Mouse (Mus musculus) hindbrain, embryonic 14.5 days (tissue): ENCODE measurements around the gene Trnp1. TPM values are rescaled to one million over a fixed set of nuclear protein-coding genes. Genes with fewer than 3 reads are reported as not detected.

Experiments used
- ATAC-seq: fragments of 200-750 bp; cut with Nextera tagmentation; 2 replicates; pipeline ENCODE4 v1.8.0; 2017; ENCODE audit warnings: moderate number of reproducible peaks, mild to moderate bottlenecking, moderate TSS enrichment, moderate library complexity; ENCODE audit not compliant: low FRiP score
- DNase-seq: peaks from one replicate; pipeline ENCODE4 v3.0.0-alpha.2; 2015; ENCODE audit warnings: low spot score
- H3K27ac ChIP-seq: fragments of 300-500 bp; sonication (generic); 2 replicates; pipeline ENCODE4 v1.5.1; 2014; ENCODE audit warnings: mild to moderate bottlenecking, moderate library complexity
- H3K27me3 ChIP-seq: fragments of 300-500 bp; sonication (generic); 2 replicates; pipeline ENCODE4 v1.6.1; 2014; ENCODE audit warnings: mild to moderate bottlenecking, low read length, mixed read lengths; ENCODE audit not compliant: control insufficient read depth, insufficient read depth
- H3K36me3 ChIP-seq: fragments of 300-500 bp; sonication (generic); replicated peaks from 2 replicates; pipeline ENCODE4 v1.6.1; 2014; ENCODE audit not compliant: control insufficient read depth, insufficient read depth
- H3K4me1 ChIP-seq: fragments of 300-500 bp; sonication (generic); replicated peaks from 2 replicates; pipeline ENCODE4 v1.6.1; 2014; ENCODE audit warnings: antibody characterized with exemption, low read length, mixed read lengths; ENCODE audit not compliant: control insufficient read depth, insufficient read depth
- H3K4me2 ChIP-seq: fragments of 300-500 bp; sonication (generic); replicated peaks from 2 replicates; pipeline ENCODE4 v1.6.1; 2014; ENCODE audit warnings: mild to moderate bottlenecking, moderate library complexity
- H3K4me3 ChIP-seq: fragments of 300-500 bp; sonication (generic); replicated peaks from 2 replicates; pipeline ENCODE4 v1.5.1; 2014; ENCODE audit warnings: mild to moderate bottlenecking, low read length
- H3K9ac ChIP-seq: fragments of 300-500 bp; sonication (generic); 2 replicates; pipeline ENCODE4 v1.6.1; 2014
- H3K9me3 ChIP-seq: fragments of 300-500 bp; sonication (generic); 2 replicates; pipeline ENCODE4 v1.6.1; 2016; ENCODE audit warnings: low read length; ENCODE audit not compliant: control insufficient read depth
- WGBS: fragments of 180-500 bp; shearing (Covaris S2); extraction: QIAGEN DNeasy Blood & Tissue Kit; methylation state at CpG from one replicate; pipeline ENCODE4 v1.1.7; 2014; 5-methylcytosine and 5-hydroxymethylcytosine counted together
- polyA plus RNA-seq: library from polyadenylated mRNA; unstranded; fragments of >200 nt; fragmentation: Nextera tagmentation; extraction: Ambion mirVana; gene quantifications from 2 replicates; pipeline ENCODE4 v1.2.1, GENCODE M21; 2014

Trnp1 gene
- 12.3 and 14.8 TPM in 2 replicates for polyA plus RNA-seq

- no peaks in the 10 kb centered on the region for H3K36me3 ChIP-seq
- H3K4me1 ChIP-seq = peaks cover 13% of the 10 kb centered on the region; the same call in 1 of the 2 replicates
- DNase-seq (peak; percentile 83), ATAC-seq (peak; percentile 84)
- no peaks in the 10 kb centered on the region for H3K9me3 ChIP-seq
- H3K27ac ChIP-seq = no peak within 1 kb of the TSS
- peak within 1 kb of the TSS; percentile 69 for H3K9ac ChIP-seq
- WGBS = under 1% methylated on average over 47 of the region's 53 CpGs
- H3K4me2 ChIP-seq = peak within 1 kb of the TSS; percentile 78
- peak within 1 kb of the TSS; percentile 48 for H3K4me3 ChIP-seq
- peaks cover 71% of the 10 kb centered on the region for H3K27me3 ChIP-seq
Observed at GRCm38 (mm10) chr4:133498160-133498724, at the start of gene Trnp1. Gene Trnp1 (minus strand): TSS chr4:133498550.

- Histone ChIP-seq H3K4me2 (peak within 1 kb of the TSS; percentile 96), H3K9ac (peak within 1 kb of the TSS; percentile 72), H3K4me1 (peaks cover 8% of the 10 kb centered on the region), H3K9me3 (no peaks in the 10 kb centered on the region), H3K36me3 (peaks cover 23% of the 10 kb centered on the region), H3K27me3 (no peaks in the 10 kb centered on the region), H3K4me3 (peak within 1 kb of the TSS; percentile 82), H3K27ac (peak within 1 kb of the TSS; percentile 74)
- under 1% methylated on average over 67 of the region's 77 CpGs for WGBS
- DNase-seq (peak; percentile 95), ATAC-seq (peak; percentile 99)
Observed at GRCm38 (mm10) chr4:133545272-133546231, 47.2 kb upstream of the Trnp1 start, which contains the start of gene Nudc. Gene Nudc (minus strand): TSS chr4:133545996.

GRCm38 (mm10) chr4:133536652-133537051 is 38.3 kb upstream of the Trnp1 start:
- ATAC-seq (no peak), DNase-seq (no peak)
- no peaks in the 10 kb centered on the region for H3K27me3 ChIP-seq
- 91% methylated on average over 5 of the region's 5 CpGs for WGBS
- no peaks in the 10 kb centered on the region for H3K9me3 ChIP-seq
- no peak overlapping the region for H3K4me3 ChIP-seq
- no peak overlapping the region for H3K4me2 ChIP-seq
- H3K27ac ChIP-seq = no peak overlapping the region
- peaks cover 95% of the 10 kb centered on the region for H3K36me3 ChIP-seq
- no peaks in the 10 kb centered on the region for H3K4me1 ChIP-seq
- no peak overlapping the region for H3K9ac ChIP-seq

- Histone ChIP-seq H3K27ac (no peak overlapping the region), H3K27me3 (no peaks in the 10 kb centered on the region), H3K4me2 (no peak overlapping the region), H3K9me3 (no peaks in the 10 kb centered on the region), H3K4me1 (no peaks in the 10 kb centered on the region), H3K4me3 (no peak overlapping the region), H3K9ac (no peak overlapping the region), H3K36me3 (peaks cover 97% of the 10 kb centered on the region)
- ATAC-seq (no peak), DNase-seq (no peak)
- WGBS = 92% methylated on average over 3 of the region's 3 CpGs
Observed at GRCm38 (mm10) chr4:133536081-133536480, 37.7 kb upstream of the Trnp1 start.

- no peaks in the 10 kb centered on the region for H3K4me1 ChIP-seq
- H3K36me3 ChIP-seq = peaks cover 93% of the 10 kb centered on the region
- H3K9me3 ChIP-seq = no peaks in the 10 kb centered on the region
- H3K27me3 ChIP-seq = no peaks in the 10 kb centered on the region
- no peak overlapping the region for H3K4me2 ChIP-seq
- no peak overlapping the region for H3K9ac ChIP-seq
- no peak overlapping the region for H3K27ac ChIP-seq
- no peak for DNase-seq
- no peak overlapping the region for H3K4me3 ChIP-seq
- 84% methylated on average over 3 of the region's 3 CpGs for WGBS
- ATAC-seq = no peak
Observed at GRCm38 (mm10) chr4:133532777-133533176, 34.4 kb upstream of the Trnp1 start.

GRCm38 (mm10) chr4:133527788-133528187 is 29.4 kb upstream of the Trnp1 start:
- Histone ChIP-seq H3K9ac (no peak overlapping the region), H3K27me3 (no peaks in the 10 kb centered on the region), H3K36me3 (peaks cover 47% of the 10 kb centered on the region), H3K4me2 (no peak overlapping the region), H3K27ac (no peak overlapping the region), H3K4me3 (no peak overlapping the region), H3K4me1 (no peaks in the 10 kb centered on the region), H3K9me3 (no peaks in the 10 kb centered on the region)
- DNase-seq = no peak
- ATAC-seq = no peak
- 71% methylated on average over 16 of the region's 16 CpGs for WGBS

- no peaks in the 10 kb centered on the region for H3K9me3 ChIP-seq
- no peak overlapping the region for H3K4me2 ChIP-seq
- WGBS = 77% methylated on average over 2 of the region's 2 CpGs
- no peaks in the 10 kb centered on the region for H3K4me1 ChIP-seq
- H3K27ac ChIP-seq = no peak overlapping the region
- DNase-seq (no peak), ATAC-seq (no peak)
- H3K9ac ChIP-seq = no peak overlapping the region
- no peak overlapping the region for H3K4me3 ChIP-seq
- no peaks in the 10 kb centered on the region for H3K36me3 ChIP-seq
- peaks cover 49% of the 10 kb centered on the region for H3K27me3 ChIP-seq
Observed at GRCm38 (mm10) chr4:133521502-133521901, 23.2 kb upstream of the Trnp1 start.

- no peak for DNase-seq
- Histone ChIP-seq H3K9me3 (no peaks in the 10 kb centered on the region), H3K27ac (no peak overlapping the region), H3K4me1 (no peaks in the 10 kb centered on the region), H3K36me3 (no peaks in the 10 kb centered on the region), H3K4me3 (peak overlapping the region; percentile 30), H3K9ac (no peak overlapping the region), H3K4me2 (peak overlapping the region; percentile 40), H3K27me3 (peaks cover 49% of the 10 kb centered on the region)
- WGBS = 10% methylated on average over 25 of the region's 25 CpGs
- ATAC-seq = 0 out of 2 replicates have a peak, but pooled peaks have one; percentile 8
Observed at GRCm38 (mm10) chr4:133519369-133519665, 21.0 kb upstream of the Trnp1 start.

- H3K4me3 ChIP-seq = peak within 1 kb of the TSS; percentile 30
- peak within 1 kb of the TSS; percentile 40 for H3K4me2 ChIP-seq
- 0 out of 2 replicates have a peak, but pooled peaks have one; percentile 4 for ATAC-seq
- no peaks in the 10 kb centered on the region for H3K36me3 ChIP-seq
- H3K9me3 ChIP-seq = no peaks in the 10 kb centered on the region
- H3K9ac ChIP-seq = 0 out of 2 replicates have a peak within 1 kb of the TSS, but pooled peaks have one; percentile 3
- WGBS = 5% methylated on average over 48 of the region's 69 CpGs
- no peak within 1 kb of the TSS for H3K27ac ChIP-seq
- peaks cover 49% of the 10 kb centered on the region for H3K27me3 ChIP-seq
- DNase-seq = no peak
- no peaks in the 10 kb centered on the region for H3K4me1 ChIP-seq
Observed at GRCm38 (mm10) chr4:133518601-133519368, 20.4 kb upstream of the Trnp1 start, which contains the start of gene Kdf1. Gene Kdf1 (plus strand): TSS chr4:133518963.
